Mouse (Mus musculus): ENCODE measurements at regions not wholly inside any gene's neighbourhood (a gene's known extent, or its start where the extent isn't known, plus 50 kb on each side); places are given as distances from the start of the nearest gene placed in this dataset.

DNA sequence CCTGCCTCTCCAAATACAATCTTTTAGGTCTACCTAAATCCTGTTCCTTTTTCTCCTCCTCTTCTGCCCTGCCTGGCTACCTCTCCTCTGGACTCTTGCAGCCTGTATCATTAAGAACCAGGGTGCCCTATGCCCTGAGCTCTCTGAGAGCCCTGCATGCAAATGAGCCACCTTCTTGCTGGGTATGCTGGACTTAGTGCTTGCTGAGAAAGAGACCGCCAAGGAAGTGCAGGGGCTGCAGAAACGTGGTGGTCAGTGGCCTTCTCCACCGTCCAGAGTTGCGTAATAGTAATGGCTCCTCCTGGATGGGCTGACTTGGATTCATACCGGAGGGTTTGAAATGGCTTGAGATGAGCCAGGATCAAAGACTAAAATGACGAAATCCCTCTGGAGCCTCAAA lies 86.9 kb upstream of the Dlx2 start:
- Histone ChIP-seq H3K27ac (ENCODE audit: insufficient read depth, low read depth, low read length, poor library complexity, severe bottlenecking) (no peak overlapping the region), H3K4me3 (ENCODE audit: insufficient read depth in 1 of 2, low read depth in 1 of 2, low read length in 2 of 2, poor library complexity in 1 of 2, severe bottlenecking in 1 of 2) (no peak overlapping the region), H3K9me3 (ENCODE audit: control insufficient read depth, insufficient read depth, low read depth, low read length) (no peaks in the 10 kb centered on the region), H3K36me3 (ENCODE audit: control insufficient read depth, insufficient read depth, low read length, poor library complexity, severe bottlenecking) (no peaks in the 10 kb centered on the region), H3K4me1 (ENCODE audit: control insufficient read depth in 2 of 2, insufficient read depth in 2 of 2, low read length in 2 of 2, poor library complexity in 1 of 2) (peaks cover 4 to 12% of the 10 kb centered on the region in 2 experiments; a peak in 2 of 4 replicates), H3K9ac (ENCODE audit: insufficient read depth, low read depth, low read length, poor library complexity, severe bottlenecking) (no peak overlapping the region)
- TF ChIP-seq CHD2 (IDR thresholded peaks at IDR 0.05; ENCODE audit: low read depth, low read length) (no peak), MAFK (IDR thresholded peaks at IDR 0.05; ENCODE audit: insufficient read depth, low read depth, low read length) (no peak), ZC3H11A (IDR thresholded peaks at IDR 0.05; ENCODE audit: borderline replicate concordance, low read depth, low read length) (no peak), ZNF384 (IDR thresholded peaks at IDR 0.05; ENCODE audit: low read depth, low read length) (no peak), HCFC1 (IDR thresholded peaks at IDR 0.05; ENCODE audit: borderline replicate concordance, insufficient read depth, low read length) (no peak)
- DNase-seq (ENCODE audit: low read depth, low spot score): no peak
- in situ Hi-C loops (cut with MboI; ENCODE audit: low sequenced_read_pairs in 2 of 2, unreplicated experiment in 2 of 2): no loop called here

DNA sequence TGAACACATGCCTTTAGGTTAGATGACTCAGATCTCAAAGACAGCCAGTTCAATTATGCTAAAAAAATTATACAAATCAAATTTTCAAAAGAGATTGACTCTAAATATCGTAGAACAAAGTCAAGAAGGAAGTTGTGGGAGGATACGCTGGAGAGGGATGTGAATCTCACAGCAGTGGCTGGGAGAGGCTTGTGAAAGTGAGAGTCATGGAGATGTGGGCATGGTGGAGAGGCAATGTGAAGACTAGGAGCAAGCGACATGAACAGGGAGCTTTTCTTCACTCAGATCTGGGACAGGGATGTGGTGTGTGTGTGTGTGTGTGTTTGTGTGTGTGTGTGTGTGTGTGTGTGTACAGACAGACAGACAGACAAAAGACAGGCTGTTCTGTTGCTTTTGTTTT lies 87.9 kb upstream of the Dlx2 start:
- Histone ChIP-seq H3K4me1 (ENCODE audit: control insufficient read depth in 2 of 2, insufficient read depth in 2 of 2, low read length in 2 of 2, poor library complexity in 1 of 2) (peaks cover 4 to 8% of the 10 kb centered on the region in 2 experiments; a peak in 2 of 4 replicates), H3K36me3 (ENCODE audit: control insufficient read depth, insufficient read depth, low read length, poor library complexity, severe bottlenecking) (no peaks in the 10 kb centered on the region), H3K9me3 (ENCODE audit: control insufficient read depth, insufficient read depth, low read depth, low read length) (no peaks in the 10 kb centered on the region), H3K4me3 (ENCODE audit: insufficient read depth in 1 of 2, low read depth in 1 of 2, low read length in 2 of 2, poor library complexity in 1 of 2, severe bottlenecking in 1 of 2) (no peak overlapping the region), H3K9ac (ENCODE audit: insufficient read depth, low read depth, low read length, poor library complexity, severe bottlenecking) (no peak overlapping the region), H3K27ac (ENCODE audit: insufficient read depth, low read depth, low read length, poor library complexity, severe bottlenecking) (no peak overlapping the region)
- DNase-seq (ENCODE audit: low read depth, low spot score): no peak
- TF ChIP-seq HCFC1 (IDR thresholded peaks at IDR 0.05; ENCODE audit: borderline replicate concordance, insufficient read depth, low read length) (no peak), ZC3H11A (IDR thresholded peaks at IDR 0.05; ENCODE audit: borderline replicate concordance, low read depth, low read length) (no peak), ZNF384 (IDR thresholded peaks at IDR 0.05; ENCODE audit: low read depth, low read length) (no peak)
- in situ Hi-C loops (cut with MboI; ENCODE audit: low sequenced_read_pairs in 2 of 2, unreplicated experiment in 2 of 2): no loop called here

GRCm38 (mm10) chr2:71636134-71636533 lies 89.6 kb upstream of the Dlx2 start:
- Histone ChIP-seq H3K27ac (ENCODE audit: insufficient read depth, low read depth, low read length, poor library complexity, severe bottlenecking) (no peak overlapping the region), H3K4me3 (ENCODE audit: insufficient read depth in 1 of 2, low read depth in 1 of 2, low read length in 2 of 2, poor library complexity in 1 of 2, severe bottlenecking in 1 of 2) (no peak overlapping the region), H3K4me1 (ENCODE audit: control insufficient read depth in 2 of 2, insufficient read depth in 2 of 2, low read length in 2 of 2, poor library complexity in 1 of 2) (peaks cover 1 to 4% of the 10 kb centered on the region in 2 experiments; a peak in 2 of 4 replicates), H3K9me3 (ENCODE audit: control insufficient read depth, insufficient read depth, low read depth, low read length) (no peaks in the 10 kb centered on the region), H3K36me3 (ENCODE audit: control insufficient read depth, insufficient read depth, low read length, poor library complexity, severe bottlenecking) (no peaks in the 10 kb centered on the region), H3K9ac (ENCODE audit: insufficient read depth, low read depth, low read length, poor library complexity, severe bottlenecking) (no peak overlapping the region)
- TF ChIP-seq HCFC1 (IDR thresholded peaks at IDR 0.05; ENCODE audit: borderline replicate concordance, insufficient read depth, low read length) (no peak), ZC3H11A (IDR thresholded peaks at IDR 0.05; ENCODE audit: borderline replicate concordance, low read depth, low read length) (no peak), MAFK (IDR thresholded peaks at IDR 0.05; ENCODE audit: insufficient read depth, low read depth, low read length) (no peak), ZNF384 (IDR thresholded peaks at IDR 0.05; ENCODE audit: low read depth, low read length) (no peak), CHD2 (IDR thresholded peaks at IDR 0.05; ENCODE audit: low read depth, low read length) (no peak)
- no peak for DNase-seq (ENCODE audit: low read depth, low spot score)
- in situ Hi-C loops (cut with MboI; ENCODE audit: low sequenced_read_pairs in 2 of 2, unreplicated experiment in 2 of 2): no loop called here

GRCm38 (mm10) chr2:71636590-71636989 lies 90.0 kb upstream of the Dlx2 start:
- H3K36me3 ChIP-seq (ENCODE audit: control insufficient read depth, insufficient read depth, low read length, poor library complexity, severe bottlenecking): no peaks in the 10 kb centered on the region
- H3K27ac ChIP-seq (ENCODE audit: insufficient read depth, low read depth, low read length, poor library complexity, severe bottlenecking): no peak overlapping the region
- in situ Hi-C loops (cut with MboI; ENCODE audit: low sequenced_read_pairs in 2 of 2, unreplicated experiment in 2 of 2): no loop called here
- TF ChIP-seq ZNF384 (IDR thresholded peaks at IDR 0.05; ENCODE audit: low read depth, low read length) (no peak), ZC3H11A (IDR thresholded peaks at IDR 0.05; ENCODE audit: borderline replicate concordance, low read depth, low read length) (no peak), MAFK (IDR thresholded peaks at IDR 0.05; ENCODE audit: insufficient read depth, low read depth, low read length) (no peak), CHD2 (IDR thresholded peaks at IDR 0.05; ENCODE audit: low read depth, low read length) (no peak), HCFC1 (IDR thresholded peaks at IDR 0.05; ENCODE audit: borderline replicate concordance, insufficient read depth, low read length) (no peak)
- DNase-seq (ENCODE audit: low read depth, low spot score): no peak
- H3K4me1 ChIP-seq (ENCODE audit: control insufficient read depth in 2 of 2, insufficient read depth in 2 of 2, low read length in 2 of 2, poor library complexity in 1 of 2): peaks cover 1 to 4% of the 10 kb centered on the region in 2 experiments; a peak in 2 of 4 replicates
- H3K9ac ChIP-seq (ENCODE audit: insufficient read depth, low read depth, low read length, poor library complexity, severe bottlenecking): no peak overlapping the region
- no peaks in the 10 kb centered on the region for H3K9me3 ChIP-seq (ENCODE audit: control insufficient read depth, insufficient read depth, low read depth, low read length)
- H3K4me3 ChIP-seq (ENCODE audit: insufficient read depth in 1 of 2, low read depth in 1 of 2, low read length in 2 of 2, poor library complexity in 1 of 2, severe bottlenecking in 1 of 2): no peak overlapping the region

- H3K9ac ChIP-seq (ENCODE audit: insufficient read depth, low read depth, low read length, poor library complexity, severe bottlenecking): no peak overlapping the region
- no peak overlapping the region for H3K4me3 ChIP-seq (ENCODE audit: insufficient read depth in 1 of 2, low read depth in 1 of 2, low read length in 2 of 2, poor library complexity in 1 of 2, severe bottlenecking in 1 of 2)
- H3K36me3 ChIP-seq (ENCODE audit: control insufficient read depth, insufficient read depth, low read length, poor library complexity, severe bottlenecking): no peaks in the 10 kb centered on the region
- DNase-seq (ENCODE audit: low read depth, low spot score): no peak
- H3K9me3 ChIP-seq (ENCODE audit: control insufficient read depth, insufficient read depth, low read depth, low read length): no peaks in the 10 kb centered on the region
- H3K27ac ChIP-seq (ENCODE audit: insufficient read depth, low read depth, low read length, poor library complexity, severe bottlenecking): no peak overlapping the region
- in situ Hi-C loops (cut with MboI; ENCODE audit: low sequenced_read_pairs in 2 of 2, unreplicated experiment in 2 of 2): no loop called here
- H3K4me1 ChIP-seq (ENCODE audit: control insufficient read depth in 2 of 2, insufficient read depth in 2 of 2, low read length in 2 of 2, poor library complexity in 1 of 2): peaks cover 4 to 5% of the 10 kb centered on the region in 2 experiments; a peak in 2 of 4 replicates
- no peak for TF ChIP-seq ZNF384 (IDR thresholded peaks at IDR 0.05; ENCODE audit: low read depth, low read length)
- no peak for TF ChIP-seq CHD2 (IDR thresholded peaks at IDR 0.05; ENCODE audit: low read depth, low read length)
- TF ChIP-seq MAFK (IDR thresholded peaks at IDR 0.05; ENCODE audit: insufficient read depth, low read depth, low read length): no peak
- TF ChIP-seq ZC3H11A (IDR thresholded peaks at IDR 0.05; ENCODE audit: borderline replicate concordance, low read depth, low read length): no peak
- no peak for TF ChIP-seq HCFC1 (IDR thresholded peaks at IDR 0.05; ENCODE audit: borderline replicate concordance, insufficient read depth, low read length)
These were observed 93.7 kb upstream of the Dlx2 start for GRCm38 (mm10) chr2:71640251-71640650.

All from ES-E14 (cell line).